15 mouse cellular contexts compared by ENCODE assay signal in genomic region chr9:57770836-57771235, GRCm38 (mm10). TPM values are rescaled to one million over a fixed set of nuclear protein-coding genes. Genes with fewer than 3 reads are reported as not detected.
DNase-seq lines count a peak whose midpoint lies in the region; ATAC-seq and TF ChIP-seq lines count a peak whose summit lies in the region.
"Had no signal": no experiment of that assay in that cellular context is flagged by ENCODE, and none has a peak within 500 bp of the region (broad histone marks: within the 10 kb centered on the region; RNA-seq: fewer than 3 reads in every experiment).

No protein-coding gene starts in this region.

- intact Hi-C loops in gastrocnemius, postnatal 14 days (cut with DNase I; ENCODE audit: low total_unique reads) = loop anchor here (10.0 kb wide), 2 partner anchors 64 to 224 kb away; partner anchors contain the start of gene Arid3b

- no peaks in the 10 kb centered on the region for H3K9me3 ChIP-seq in heart, embryonic 15.5 days (replicated peaks)
- H3K9me3 ChIP-seq in liver, embryonic 15.5 days (replicated peaks) = no peaks in the 10 kb centered on the region
- H3K9me3 ChIP-seq in stomach, postnatal 0 days (ENCODE audit: control insufficient read depth, low read length) = no peaks in the 10 kb centered on the region
- H3K9me3 ChIP-seq: embryonic facial prominence, embryonic 12.5 days; forebrain, embryonic 12.5 days; limb, embryonic 13.5 days; midbrain, embryonic 13.5 days had no signal

- ATAC-seq in heart, embryonic 15.5 days (replicated peaks; ENCODE audit: insufficient number of reproducible peaks, insufficient read depth, low FRiP score, low read depth) = no peak
- peak; percentile 75 for ATAC-seq in liver, embryonic 15.5 days (ENCODE audit: insufficient read depth)
- ATAC-seq in stomach, postnatal 0 days (ENCODE audit: low FRiP score, low TSS enrichment) = peak; percentile 43; the same call in 1 of the 2 replicates
- ATAC-seq: midbrain, embryonic 13.5 days had no signal

- TF ChIP-seq EP300 in stomach, postnatal 0 days (optimal IDR thresholded peaks at IDR 0.05) = no peak

- peak overlapping the region; percentile 76; the same call in 1 of the 2 replicates for H3K27ac ChIP-seq in heart, embryonic 15.5 days
- H3K27ac ChIP-seq in liver, embryonic 15.5 days (replicated peaks) = peak overlapping the region; percentile 99
- H3K27ac ChIP-seq in stomach, postnatal 0 days (replicated peaks) = no peak overlapping the region
- H3K27ac ChIP-seq: embryonic facial prominence, embryonic 12.5 days; forebrain, embryonic 12.5 days; limb, embryonic 13.5 days; midbrain, embryonic 13.5 days had no signal

- H3K36me3 ChIP-seq in heart, embryonic 15.5 days = no peaks in the 10 kb centered on the region
- no peaks in the 10 kb centered on the region for H3K36me3 ChIP-seq in liver, embryonic 15.5 days (replicated peaks)
- no peaks in the 10 kb centered on the region for H3K36me3 ChIP-seq in stomach, postnatal 0 days (ENCODE audit: control insufficient read depth, insufficient read depth, low read length)
- H3K36me3 ChIP-seq: embryonic facial prominence, embryonic 12.5 days; forebrain, embryonic 12.5 days; limb, embryonic 13.5 days; midbrain, embryonic 13.5 days had no signal

- no peak overlapping the region for H3K4me3 ChIP-seq in heart, embryonic 15.5 days
- peak overlapping the region; percentile 43 for H3K4me3 ChIP-seq in liver, embryonic 15.5 days (replicated peaks)
- H3K4me3 ChIP-seq in stomach, postnatal 0 days (ENCODE audit: low read depth, low read length) = no peak overlapping the region
- H3K4me3 ChIP-seq: embryonic facial prominence, embryonic 12.5 days; forebrain, embryonic 12.5 days; limb, embryonic 13.5 days; midbrain, embryonic 13.5 days had no signal

- WGBS in heart, embryonic 15.5 days = 78% methylated on average over 2 of the region's 2 CpGs
- WGBS in liver, embryonic 15.5 days (ENCODE audit: insufficient replicate concordance) = 42% methylated on average over 2 of the region's 2 CpGs
- 90% methylated on average over 2 of the region's 2 CpGs for WGBS in stomach, postnatal 0 days

- no peak for DNase-seq in heart, postnatal 4 days
- peak; percentile 36 for DNase-seq in thymus, postnatal 25 days
- DNase-seq in thymus, postnatal 0 days (ENCODE audit: low spot score) = no peak
- DNase-seq in stomach, postnatal 0 days (ENCODE audit: low spot score) = no peak
- no peak for DNase-seq in yolk sac, embryonic 10.5 days (ENCODE audit: low spot score)
- DNase-seq in gastrocnemius, postnatal 14 days = no peak
- DNase-seq: adrenal gland, postnatal 14 days; cerebellum, postnatal 14 days; kidney, postnatal 25 days had no signal

- no peaks in the 10 kb centered on the region for H3K27me3 ChIP-seq in heart, embryonic 15.5 days
- 0 out of 2 replicates have a peak, but pooled peaks cover 4% of the 10 kb centered on the region for H3K27me3 ChIP-seq in liver, embryonic 15.5 days
- H3K27me3 ChIP-seq in stomach, postnatal 0 days (ENCODE audit: control insufficient read depth, insufficient read depth, low read length) = no peaks in the 10 kb centered on the region
- H3K27me3 ChIP-seq: embryonic facial prominence, embryonic 12.5 days; limb, embryonic 13.5 days had no signal

- no peak for TF ChIP-seq CTCF in stomach, postnatal 0 days (IDR thresholded peaks at IDR 0.05; ENCODE audit: low read depth)

- no peak overlapping the region for H3K9ac ChIP-seq in heart, embryonic 15.5 days
- H3K9ac ChIP-seq in liver, embryonic 15.5 days = peak overlapping the region; percentile 57
- H3K9ac ChIP-seq in stomach, postnatal 0 days (ENCODE audit: low read length) = no peak overlapping the region
- H3K9ac ChIP-seq: embryonic facial prominence, embryonic 12.5 days; forebrain, embryonic 12.5 days; limb, embryonic 13.5 days; midbrain, embryonic 13.5 days had no signal

- H3K4me1 ChIP-seq in heart, embryonic 15.5 days (replicated peaks) = peaks cover 40% of the 10 kb centered on the region
- H3K4me1 ChIP-seq in liver, embryonic 15.5 days (replicated peaks) = peaks cover 91% of the 10 kb centered on the region
- H3K4me1 ChIP-seq in stomach, postnatal 0 days (replicated peaks; ENCODE audit: control insufficient read depth, insufficient read depth) = no peaks in the 10 kb centered on the region

- H3K4me2 ChIP-seq in heart, embryonic 15.5 days = no peak overlapping the region
- H3K4me2 ChIP-seq in liver, embryonic 15.5 days = peak overlapping the region; percentile 64
- no peak overlapping the region for H3K4me2 ChIP-seq in stomach, postnatal 0 days (replicated peaks; ENCODE audit: low read depth)
- H3K4me2 ChIP-seq: embryonic facial prominence, embryonic 12.5 days; forebrain, embryonic 12.5 days; limb, embryonic 13.5 days; midbrain, embryonic 13.5 days had no signal

RNA-seq across cellular contexts. Expression of gene Clk3, which starts 5.2 kb away (rescaled TPM):
- polyA plus RNA-seq in heart, embryonic 15.5 days (2015; fragmentation: Nextera tagmentation; extraction: Ambion mirVana) = 48.5 and 65.2 TPM in 2 replicates
- total RNA-seq in heart, postnatal 4 days (2021) = 10 to 100 TPM; 43.5 to 49.1 TPM
- polyA plus RNA-seq in thymus, postnatal 0 days (2015; fragmentation: Nextera tagmentation; extraction: Ambion mirVana) = 211 and 221 TPM in 2 replicates
- polyA plus RNA-seq in liver, embryonic 15.5 days (2015; fragmentation: Nextera tagmentation; extraction: Ambion mirVana) = 105 and 129 TPM in 2 replicates
- 29.4 and 38.0 TPM in 2 replicates for polyA plus RNA-seq in stomach, postnatal 0 days (2015; fragmentation: Nextera tagmentation; extraction: Ambion mirVana)
- total RNA-seq in gastrocnemius, postnatal 14 days (2021) = 10 to 100 TPM; 36.2 to 36.5 TPM
